Mouse (Mus musculus) hindlimb bud, embryonic 11.5 days (tissue): ENCODE results near the gene Olfr1426.
"Not testable (repeated sequence)": the region's sequence is repeated elsewhere in the genome, so short reads cannot be mapped to it uniquely, and the experiment has no call there.

Experiments used
- DNase-seq: peaks from one replicate; pipeline ENCODE4 v3.0.0-alpha.2; 2012; ENCODE audit warnings: low read depth, low spot score; ENCODE audit errors: extremely low spot score

Olfr1426 gene

GRCm38 (mm10) chr19:12091913-12092312 is at the start of gene Olfr1426:
Gene Olfr1426, minus strand, starts transcription at chr19:12092013.
- no peak for DNase-seq

GRCm38 (mm10) chr19:12134289-12134688 is 42.5 kb upstream of the Olfr1426 start:
- DNase-seq: no peak

- DNase-seq: no peak
These were observed 31.3 kb upstream of the Olfr1426 start, which contains the start of gene Olfr76 for GRCm38 (mm10) chr19:12123103-12123502. Gene Olfr76, minus strand, starts transcription at chr19:12123203.

GRCm38 (mm10) chr19:12116464-12116863 is 24.7 kb upstream of the Olfr1426 start:
- DNase-seq: no peak

GRCm38 (mm10) chr19:12115797-12116196 is 24.0 kb upstream of the Olfr1426 start, which contains the start of gene Olfr1428:
Gene Olfr1428, minus strand, starts transcription at chr19:12115897.
- DNase-seq: no peak

- no peak for DNase-seq
These were observed 22.0 kb upstream of the Olfr1426 start for GRCm38 (mm10) chr19:12113807-12114206.

GRCm38 (mm10) chr19:12104541-12104940 is 12.7 kb upstream of the Olfr1426 start:
- DNase-seq: no peak

GRCm38 (mm10) chr19:12103234-12103633 is 11.4 kb upstream of the Olfr1426 start, which contains the start of gene Olfr1427:
Gene Olfr1427, minus strand, starts transcription at chr19:12103334.
- no peak for DNase-seq

- DNase-seq: not testable (repeated sequence)
These were observed 14.2 kb downstream of the Olfr1426 start, which contains the start of gene Olfr1425 for GRCm38 (mm10) chr19:12077631-12078030. Gene Olfr1425, minus strand, starts transcription at chr19:12077731.

GRCm38 (mm10) chr19:12069546-12069945 is 22.3 kb downstream of the Olfr1426 start:
- DNase-seq: not testable (repeated sequence)

- DNase-seq: not testable (repeated sequence)
These were observed 24.0 kb downstream of the Olfr1426 start for GRCm38 (mm10) chr19:12067806-12068205.

- not testable (repeated sequence) for DNase-seq
These were observed 29.2 kb downstream of the Olfr1426 start, which contains the start of gene Olfr1424 for GRCm38 (mm10) chr19:12062582-12062981. Gene Olfr1424, minus strand, starts transcription at chr19:12062682.

- no peak for DNase-seq
These were observed 48.6 kb downstream of the Olfr1426 start for GRCm38 (mm10) chr19:12043163-12043562.

- DNase-seq: no peak
These were observed 50.6 kb downstream of the Olfr1426 start, which contains the start of gene Olfr1423 for GRCm38 (mm10) chr19:12041217-12041616. Gene Olfr1423, minus strand, starts transcription at chr19:12041317.

- no peak for DNase-seq
These were observed 54.1 kb downstream of the Olfr1426 start for GRCm38 (mm10) chr19:12037727-12038126.
